Mouse (Mus musculus) liver, embryonic 14.5 days (tissue): Measurements from ENCODE around the gene Wfdc13. TPM values are rescaled to one million over a fixed set of nuclear protein-coding genes. Genes with fewer than 3 reads are reported as not detected.

Experiments
- ATAC-seq: fragments of 200-750 bp; cut with Nextera tagmentation; 2 replicates; pipeline ENCODE4 v1.8.0; 2017; ENCODE audit warnings: moderate number of reproducible peaks, mild to moderate bottlenecking, moderate library complexity; ENCODE audit not compliant: insufficient read depth
- DNase-seq, 3 experiments: peaks; one replicate each; pipeline ENCODE4 v3.0.0-alpha.2; 2012 to 2013; ENCODE audit warnings: low read depth in 3 of 3, low spot score in 3 of 3
- H3K27ac ChIP-seq: fragments of 300-500 bp; sonication (generic); 2 replicates; pipeline ENCODE4 v1.5.1; 2014; ENCODE audit warnings: moderate library complexity, mild to moderate bottlenecking, control low read depth, inconsistent platforms
- H3K27me3 ChIP-seq: fragments of 300-500 bp; sonication (generic); 2 replicates; pipeline ENCODE4 v1.6.1; 2014; ENCODE audit warnings: mild to moderate bottlenecking, low read length, moderate library complexity; ENCODE audit not compliant: control insufficient read depth, insufficient read depth
- H3K36me3 ChIP-seq: fragments of 300-500 bp; sonication (generic); replicated peaks from 2 replicates; pipeline ENCODE4 v1.6.1; 2014; ENCODE audit warnings: low read depth; ENCODE audit not compliant: control insufficient read depth, insufficient read depth
- H3K4me1 ChIP-seq, 2 experiments: fragments of 200-500 bp in 1 of 2; fragments of 300-500 bp in 1 of 2; sonication (generic) in 1 of 2; replicated peaks; 2 replicates each; pipeline ENCODE4 v1.6.1; 2012 to 2014; ENCODE audit warnings: antibody characterized with exemption in 1 of 2, inconsistent platforms in 1 of 2, low read length in 1 of 2; ENCODE audit not compliant: control insufficient read depth in 2 of 2, insufficient read depth in 2 of 2
- H3K4me2 ChIP-seq: fragments of 300-500 bp; sonication (generic); 2 replicates; pipeline ENCODE4 v1.6.1; 2014; ENCODE audit warnings: low read depth, mild to moderate bottlenecking, control low read depth, moderate library complexity
- H3K4me3 ChIP-seq, 2 experiments: fragments of 200-500 bp in 1 of 2; fragments of 300-500 bp in 1 of 2; sonication (generic) in 1 of 2; 2 replicates each; pipeline ENCODE4 v1.5.1; 2012 to 2014; ENCODE audit warnings: low read depth in 2 of 2, low read length in 2 of 2, mild to moderate bottlenecking in 2 of 2, control low read depth in 1 of 2, inconsistent platforms in 1 of 2, moderate library complexity in 1 of 2; ENCODE audit not compliant: insufficient read depth in 1 of 2
- H3K9ac ChIP-seq: fragments of 300-500 bp; sonication (generic); replicated peaks from 2 replicates; pipeline ENCODE4 v1.6.1; 2014; ENCODE audit warnings: mild to moderate bottlenecking, control low read depth, moderate library complexity
- H3K9me3 ChIP-seq: fragments of 300-500 bp; sonication (generic); 2 replicates; pipeline ENCODE4 v1.6.1; 2016; ENCODE audit warnings: low read length, mixed read lengths; ENCODE audit not compliant: control insufficient read depth
- CTCF ChIP-seq: IDR thresholded peaks from 2 replicates; pipeline ENCODE4 v1.5.1; 2016; ENCODE audit warnings: antibody characterized with exemption, low read depth, control low read depth
- EP300 ChIP-seq: IDR thresholded peaks from 2 replicates; pipeline ENCODE4 v1.6.1; 2016; ENCODE audit warnings: antibody characterized with exemption, low read depth
- WGBS: fragments of 180-500 bp; shearing (Covaris S2); extraction: QIAGEN DNeasy Blood & Tissue Kit; methylation state at CpG from one replicate; pipeline ENCODE4 v1.1.7; 2014; ENCODE audit not compliant: insufficient replicate concordance; 5-methylcytosine and 5-hydroxymethylcytosine counted together
- polyA plus RNA-seq, 2 experiments: library from polyadenylated mRNA; depleted of rRNA in 1 of 2; stranded (reverse) in 1 of 2; unstranded in 1 of 2; fragments of >200 nt; fragmentation: Nextera tagmentation in 1 of 2; extraction: Ambion mirVana in 1 of 2; gene quantifications; 2 replicates each; pipeline versions ENCODE4 v1.2.1 to v1.2.3; 2012 to 2014

Gene Wfdc13
- polyA plus RNA-seq, 2 experiments: not detected

GRCm38 (mm10) chr2:164673987-164674386 lies 10.9 kb upstream of the Wfdc13 start, which contains the start of gene Wfdc11:
Gene Wfdc11, minus strand, starts transcription at chr2:164674087.
- WGBS: 46% methylated on average over 7 of the region's 7 CpGs
- H3K4me3 ChIP-seq: no peak within 1 kb of the TSS
- no peaks in the 10 kb centered on the region for H3K9me3 ChIP-seq
- no peak for TF ChIP-seq CTCF
- no peak for TF ChIP-seq EP300
- no peak for ATAC-seq
- H3K27ac ChIP-seq: no peak within 1 kb of the TSS
- no peaks in the 10 kb centered on the region for H3K36me3 ChIP-seq
- H3K4me2 ChIP-seq: no peak within 1 kb of the TSS
- H3K4me1 ChIP-seq: no peaks in the 10 kb centered on the region
- no peaks in the 10 kb centered on the region for H3K27me3 ChIP-seq
- no peak within 1 kb of the TSS for H3K9ac ChIP-seq
- no peak for DNase-seq

GRCm38 (mm10) chr2:164676103-164676502 lies 8.8 kb upstream of the Wfdc13 start:
- DNase-seq (no peak), ATAC-seq (no peak)
- Histone ChIP-seq H3K27ac (no peak overlapping the region), H3K36me3 (no peaks in the 10 kb centered on the region), H3K4me1 (peaks cover 0 to 2% of the 10 kb centered on the region in 2 experiments; a peak in 2 of 4 replicates), H3K4me2 (no peak overlapping the region), H3K4me3 (no peak overlapping the region), H3K9me3 (no peaks in the 10 kb centered on the region), H3K9ac (no peak overlapping the region), H3K27me3 (no peaks in the 10 kb centered on the region)
- TF ChIP-seq EP300: no peak
- TF ChIP-seq CTCF: peak; percentile 70
- 66% methylated on average over 7 of the region's 7 CpGs for WGBS

GRCm38 (mm10) chr2:164676916-164677685 lies 7.8 kb upstream of the Wfdc13 start:
- no peaks in the 10 kb centered on the region for H3K9me3 ChIP-seq
- no peak overlapping the region for H3K4me3 ChIP-seq
- no peak overlapping the region for H3K27ac ChIP-seq
- WGBS: 65% methylated on average over 16 of the region's 16 CpGs
- H3K36me3 ChIP-seq: no peaks in the 10 kb centered on the region
- TF ChIP-seq CTCF (no peak), EP300 (no peak)
- no peaks in the 10 kb centered on the region for H3K27me3 ChIP-seq
- ATAC-seq (no peak), DNase-seq (no peak)
- H3K4me2 ChIP-seq: no peak overlapping the region
- peaks cover 0 to 2% of the 10 kb centered on the region in 2 experiments; a peak in 2 of 4 replicates for H3K4me1 ChIP-seq
- H3K9ac ChIP-seq: no peak overlapping the region

GRCm38 (mm10) chr2:164678848-164679625 lies 5.9 kb upstream of the Wfdc13 start:
- Histone ChIP-seq H3K27ac (no peak overlapping the region), H3K9me3 (no peaks in the 10 kb centered on the region), H3K27me3 (no peaks in the 10 kb centered on the region), H3K4me3 (peak overlapping the region in 1 of 2 experiments; percentile 34; a peak in 2 of 4 replicates), H3K9ac (no peak overlapping the region; the same call in 1 of the 2 replicates), H3K4me1 (peaks cover 0 to 2% of the 10 kb centered on the region in 2 experiments; a peak in 2 of 4 replicates), H3K36me3 (no peaks in the 10 kb centered on the region), H3K4me2 (peak overlapping the region; percentile 51)
- peak; percentile 19 to 41 (median 31) for DNase-seq
- WGBS: 20% methylated on average over 19 of the region's 19 CpGs
- peak; percentile 47; the same call in 1 of the 2 replicates for ATAC-seq
- TF ChIP-seq EP300 (no peak), CTCF (peak; percentile 89)

- ATAC-seq (no peak), DNase-seq (no peak)
- H3K4me2 ChIP-seq: no peak overlapping the region
- H3K27me3 ChIP-seq: no peaks in the 10 kb centered on the region
- H3K4me3 ChIP-seq: no peak overlapping the region
- WGBS: 22% methylated on average over 3 of the region's 3 CpGs
- H3K4me1 ChIP-seq: peaks cover 0 to 2% of the 10 kb centered on the region in 2 experiments; a peak in 2 of 4 replicates
- H3K27ac ChIP-seq: no peak overlapping the region
- H3K9me3 ChIP-seq: no peaks in the 10 kb centered on the region
- TF ChIP-seq EP300: no peak
- TF ChIP-seq CTCF: no peak
- no peak overlapping the region for H3K9ac ChIP-seq
- H3K36me3 ChIP-seq: no peaks in the 10 kb centered on the region
Measured at GRCm38 (mm10) chr2:164679906-164680305, 5.0 kb upstream of the Wfdc13 start.
